Mouse (Mus musculus) megakaryocyte, adult 5-6 weeks (primary cell): Measurements from ENCODE around the gene Ropn1. TPM values are rescaled to one million over a fixed set of nuclear protein-coding genes. Genes with fewer than 3 reads are reported as not detected.
"Not testable (repeated sequence)": the region's sequence is repeated elsewhere in the genome, so short reads cannot be mapped to it uniquely, and the experiment has no call there.

Experiments
- ATAC-seq: 2 replicates; pipeline ENCODE4 v1.8.0; 2016; ENCODE audit warnings: mild to moderate bottlenecking, inconsistent platforms; ENCODE audit not compliant: poor library complexity, severe bottlenecking
- total RNA-seq, 2 experiments: library from RNA; stranded (forward) in 1 of 2; stranded (reverse) in 1 of 2; fragments of 153-499, 151-499 nt in 1 of 2; fragments of 221-1000, 200-1000 nt in 1 of 2; gene quantifications; 2 replicates each; pipeline versions ENCODE4 v1.2.3 to v1.2.4; 2015 to 2017

The Ropn1 gene
- total RNA-seq, 2 experiments from 2014 or later, result not detected

GRCm38 (mm10) chr16:34689879-34690278 is 40.2 kb downstream of the Ropn1 start:
- no peak for ATAC-seq

DNA sequence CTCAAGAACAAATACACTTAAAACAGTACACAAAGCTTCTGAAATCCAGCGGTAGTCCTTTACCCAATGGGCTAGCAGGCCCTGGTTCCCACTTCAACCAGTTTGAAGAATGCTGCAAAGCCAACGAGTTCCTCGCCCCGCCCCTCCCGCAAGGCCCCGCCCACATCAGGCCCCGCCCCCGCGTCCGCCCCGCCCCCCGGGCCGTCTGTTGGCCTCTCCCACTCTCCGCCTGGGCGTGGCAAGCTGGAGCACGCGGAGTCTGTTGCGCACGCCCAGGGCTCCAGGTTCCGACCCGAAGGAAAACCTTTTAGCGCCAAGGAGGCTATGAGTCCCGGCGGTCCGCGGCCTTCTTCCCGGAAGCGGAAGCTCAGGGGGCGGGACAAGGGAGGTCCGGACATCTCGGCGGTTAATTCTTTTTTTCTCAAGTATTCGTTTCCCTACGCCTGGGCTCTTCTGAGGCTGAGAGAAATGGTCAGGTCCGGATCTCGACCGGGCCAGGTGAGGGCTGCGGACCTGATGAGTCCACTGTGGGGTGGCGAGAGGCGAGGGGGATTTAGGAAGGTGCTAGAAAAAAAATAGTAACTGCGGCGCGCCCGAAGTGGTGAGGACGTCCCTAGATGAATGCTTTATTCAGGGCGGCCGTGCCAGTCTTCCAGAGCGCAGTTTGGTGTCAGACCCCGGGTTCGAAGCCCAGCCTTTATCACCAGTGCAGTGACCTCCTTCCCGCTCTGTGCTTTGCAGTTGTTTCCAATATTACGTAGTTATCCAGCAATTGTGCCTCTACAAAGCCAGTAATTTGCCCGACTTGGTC is 40.8 kb downstream of the Ropn1 start, which contains the start of gene Ccdc14:
Gene Ccdc14 (plus strand): TSS at position 283 of the 811 bp plus-strand sequence.
- peak; percentile 96 for ATAC-seq

DNA sequence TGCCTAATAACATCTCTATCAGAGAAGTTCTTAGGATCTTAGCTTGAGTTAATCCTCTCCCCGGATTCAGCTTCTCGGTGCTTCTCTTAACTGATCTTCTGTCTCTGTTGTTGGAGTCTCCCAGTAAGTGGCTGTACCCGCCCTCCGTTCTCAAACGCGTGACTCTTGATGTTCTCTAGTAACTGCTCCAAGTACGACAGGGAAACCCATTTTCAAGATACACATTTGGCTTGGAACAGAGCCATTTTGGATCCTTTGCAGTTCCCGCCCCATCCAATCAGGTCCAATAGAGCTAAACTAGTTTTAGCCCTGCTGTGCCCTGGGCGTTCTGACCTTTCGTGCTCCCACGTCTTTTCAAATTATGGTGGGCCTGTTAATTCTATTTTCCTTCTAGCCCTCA is 41.4 kb downstream of the Ropn1 start:
- ATAC-seq, result no peak

DNA sequence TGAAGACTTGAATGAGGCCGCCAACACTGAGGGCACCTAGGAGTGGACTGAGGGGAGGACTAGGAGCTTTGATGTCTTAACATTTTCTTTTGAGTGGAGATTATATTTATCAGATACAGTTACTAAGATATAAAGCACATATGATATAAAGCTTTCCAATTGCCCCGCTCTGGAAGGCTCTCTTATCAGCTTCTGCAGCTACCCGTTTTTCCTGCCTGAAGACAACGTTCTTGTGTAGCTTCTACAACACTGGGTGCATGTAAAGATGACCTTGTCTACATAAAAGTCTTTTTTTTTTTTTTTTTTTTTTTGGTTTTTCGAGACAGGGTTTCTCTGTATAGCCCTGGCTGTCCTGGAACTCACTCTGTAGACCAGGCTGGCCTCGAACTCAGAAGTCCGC is 44.8 kb downstream of the Ropn1 start:
- no peak for ATAC-seq

- ATAC-seq, result not testable (repeated sequence)
These were observed 49.0 kb downstream of the Ropn1 start for GRCm38 (mm10) chr16:34698721-34699120.

DNA sequence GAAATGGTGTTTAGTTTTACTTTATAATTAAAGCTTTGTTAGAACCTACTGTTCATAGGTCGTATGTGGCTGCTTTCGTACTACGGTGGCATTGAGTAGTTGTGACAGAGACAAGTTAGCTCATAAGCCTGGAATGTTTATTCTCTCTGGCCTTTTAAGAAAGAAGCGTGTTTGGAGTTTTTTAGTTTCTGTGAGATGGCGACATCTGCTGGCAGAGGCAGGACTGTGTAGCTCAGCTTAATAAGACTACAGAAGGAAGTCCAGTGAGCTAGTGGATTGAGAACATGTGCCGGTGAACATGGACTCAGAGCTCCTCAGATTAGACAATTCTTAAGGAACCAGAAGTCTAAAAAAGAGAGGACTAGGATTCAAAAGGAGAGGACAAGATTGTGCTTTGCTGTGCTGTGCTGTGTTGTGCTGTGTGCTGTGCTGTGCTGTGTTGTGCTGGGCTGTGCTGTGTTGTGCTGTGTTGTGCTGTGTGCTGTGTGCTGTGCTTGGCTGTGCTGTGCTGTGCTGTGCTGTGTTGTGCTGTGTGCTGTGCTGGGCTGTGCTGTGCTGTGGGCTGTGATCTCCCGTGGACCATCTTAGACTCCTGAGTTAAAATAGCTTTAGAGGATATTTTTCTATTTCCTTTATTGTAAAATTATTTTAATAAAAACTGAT is 50.6 kb downstream of the Ropn1 start:
- ATAC-seq, result peak; percentile 91

- no peak for ATAC-seq
These were observed 51.1 kb downstream of the Ropn1 start for GRCm38 (mm10) chr16:34700828-34701216.

GRCm38 (mm10) chr16:34706019-34706418 is 56.3 kb downstream of the Ropn1 start:
- ATAC-seq, result no peak

GRCm38 (mm10) chr16:34706487-34706946 is 56.8 kb downstream of the Ropn1 start:
- ATAC-seq, result no peak

DNA sequence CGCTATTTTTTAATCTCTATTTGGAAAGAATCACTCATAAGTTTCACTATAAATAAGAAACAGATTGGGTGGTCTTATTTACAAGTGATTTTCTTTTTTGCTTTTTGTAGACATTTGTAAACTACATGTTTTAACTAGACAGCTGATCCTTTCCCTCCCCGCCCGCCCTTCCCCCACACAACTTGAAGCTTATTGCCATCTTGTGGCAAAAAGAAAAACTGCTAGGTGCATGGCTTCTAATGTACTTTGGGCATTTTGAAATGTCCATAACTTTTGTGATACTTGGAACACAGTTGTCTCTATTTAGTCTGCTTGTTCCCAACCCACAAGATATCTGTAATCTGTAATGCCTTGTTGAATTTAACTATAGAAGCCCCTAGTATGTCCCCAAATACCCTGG is 61.8 kb downstream of the Ropn1 start:
- ATAC-seq, result no peak

DNA sequence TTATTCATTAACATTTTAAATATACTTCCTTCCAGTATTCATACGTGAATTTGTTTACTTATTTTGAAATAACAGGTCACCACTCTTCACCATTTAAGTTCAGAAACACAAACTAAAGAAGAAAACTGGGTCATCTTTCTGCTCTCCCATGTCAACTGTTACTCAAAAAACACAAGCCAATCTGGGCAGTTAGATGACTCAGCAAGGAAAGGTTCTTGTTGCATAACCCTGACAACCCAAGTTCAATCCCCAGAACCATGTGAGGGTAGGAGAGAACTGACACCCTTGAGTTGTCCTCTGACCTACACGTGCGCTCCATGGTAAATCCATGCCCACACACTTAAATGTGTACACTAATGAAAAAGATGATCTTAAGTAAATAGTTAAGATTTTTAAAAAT is 75.4 kb downstream of the Ropn1 start:
- ATAC-seq, result no peak

Other genes starting within 250 kb of the Ropn1 start
- 0.30 and 1.2 TPM in 2 replicates for gene Kalrn, start 76.4 kb upstream of the Ropn1 start, total RNA-seq (2015)
- 0.81 and 1.1 TPM in 2 replicates for gene Kalrn, start 76.4 kb upstream of the Ropn1 start, total RNA-seq (2017)
- 4.8 and 5.1 TPM in 2 replicates for gene Ccdc14, start 40.7 kb downstream of the Ropn1 start, total RNA-seq (2015)
- 6.5 and 7.7 TPM in 2 replicates for gene Ccdc14, start 40.7 kb downstream of the Ropn1 start, total RNA-seq (2017)
- 1.6 and 1.9 TPM in 2 replicates for gene Mylk, start 95.3 kb downstream of the Ropn1 start, total RNA-seq (2015)
- gene Mylk, start 95.3 kb downstream of the Ropn1 start, total RNA-seq (2017), result 2.4 and 5.0 TPM in 2 replicates